Mouse (Mus musculus) hindbrain, embryonic 11.5 days (tissue): ENCODE results near the gene Gbx1. TPM values are rescaled to one million over a fixed set of nuclear protein-coding genes. Genes with fewer than 3 reads are reported as not detected.

Source experiments
- ATAC-seq: fragments of 200-750 bp; cut with Nextera tagmentation; 2 replicates; pipeline ENCODE4 v1.8.0; 2017; ENCODE audit warnings: mild to moderate bottlenecking, moderate TSS enrichment, moderate library complexity; ENCODE audit not compliant: low FRiP score
- DNase-seq: peaks from one replicate; pipeline ENCODE4 v3.0.0-alpha.2; 2015; ENCODE audit warnings: low spot score
- H3K27ac ChIP-seq: fragments of 300-500 bp; sonication (generic); 2 replicates; pipeline ENCODE4 v1.5.1; 2014; ENCODE audit warnings: mild to moderate bottlenecking, low read depth, low read length
- H3K27me3 ChIP-seq: fragments of 300-500 bp; sonication (generic); 2 replicates; pipeline ENCODE4 v1.6.1; 2014; ENCODE audit warnings: mild to moderate bottlenecking, low read length, moderate library complexity, mixed read lengths; ENCODE audit not compliant: control insufficient read depth, insufficient read depth
- H3K36me3 ChIP-seq: fragments of 300-500 bp; sonication (generic); 2 replicates; pipeline ENCODE4 v1.6.1; 2014; ENCODE audit warnings: mild to moderate bottlenecking, low read length, moderate library complexity, mixed read lengths; ENCODE audit not compliant: control insufficient read depth, insufficient read depth
- H3K4me1 ChIP-seq: fragments of 300-500 bp; sonication (generic); replicated peaks from 2 replicates; pipeline ENCODE4 v1.6.1; 2014; ENCODE audit warnings: low read length, mixed read lengths; ENCODE audit not compliant: control insufficient read depth, insufficient read depth
- H3K4me2 ChIP-seq: fragments of 300-500 bp; sonication (generic); replicated peaks from 2 replicates; pipeline ENCODE4 v1.6.1; 2014; ENCODE audit warnings: mild to moderate bottlenecking, low read depth, low read length
- H3K4me3 ChIP-seq: fragments of 300-500 bp; sonication (generic); 2 replicates; pipeline ENCODE4 v1.5.1; 2014; ENCODE audit warnings: low read depth, low read length
- H3K9ac ChIP-seq: fragments of 300-500 bp; sonication (generic); 2 replicates; pipeline ENCODE4 v1.6.1; 2014; ENCODE audit warnings: low read depth, low read length
- H3K9me3 ChIP-seq: fragments of 300-500 bp; sonication (generic); 2 replicates; pipeline ENCODE4 v1.6.1; 2016; ENCODE audit warnings: low read length; ENCODE audit not compliant: control insufficient read depth
- WGBS: fragments of 180-500 bp; shearing (Covaris S2); extraction: QIAGEN DNeasy Blood & Tissue Kit; methylation state at CpG from one replicate; pipeline ENCODE4 v1.1.7; 2014; 5-methylcytosine and 5-hydroxymethylcytosine counted together
- polyA plus RNA-seq: library from polyadenylated mRNA; unstranded; fragments of >200 nt; fragmentation: Nextera tagmentation; extraction: Ambion mirVana; gene quantifications from 2 replicates; pipeline ENCODE4 v1.2.1, GENCODE M21; 2014

Gbx1 gene
- polyA plus RNA-seq, 1 experiment from 2014 or later = 1.0 TPM

GRCm38 (mm10) chr5:24481647-24482046, 45.4 kb downstream of the Gbx1 start:
- Histone ChIP-seq H3K36me3 (peaks cover 7% of the 10 kb centered on the region; the same call in 1 of the 2 replicates), H3K27me3 (no peaks in the 10 kb centered on the region; the same call in 1 of the 2 replicates), H3K9ac (no peak overlapping the region), H3K4me2 (no peak overlapping the region), H3K4me1 (peaks cover 33% of the 10 kb centered on the region), H3K9me3 (no peaks in the 10 kb centered on the region), H3K4me3 (no peak overlapping the region), H3K27ac (no peak overlapping the region)
- WGBS = 8% methylated on average over 3 of the region's 4 CpGs
- DNase-seq (peak; percentile 92), ATAC-seq (peak; percentile 39)

GRCm38 (mm10) chr5:24477909-24478308, 49.1 kb downstream of the Gbx1 start:
- no peak for DNase-seq
- H3K4me2 ChIP-seq = no peak overlapping the region
- H3K9ac ChIP-seq = no peak overlapping the region
- H3K36me3 ChIP-seq = peaks cover 7% of the 10 kb centered on the region; the same call in 1 of the 2 replicates
- peaks cover 33% of the 10 kb centered on the region for H3K4me1 ChIP-seq
- no peak overlapping the region for H3K4me3 ChIP-seq
- H3K9me3 ChIP-seq = no peaks in the 10 kb centered on the region
- no peak for ATAC-seq
- WGBS = 87% methylated on average over 9 of the region's 9 CpGs
- H3K27me3 ChIP-seq = peaks cover 23% of the 10 kb centered on the region
- H3K27ac ChIP-seq = no peak overlapping the region

GRCm38 (mm10) chr5:24475476-24476241, 51.3 kb downstream of the Gbx1 start:
- peaks cover 7% of the 10 kb centered on the region; the same call in 1 of the 2 replicates for H3K36me3 ChIP-seq
- no peak overlapping the region for H3K27ac ChIP-seq
- H3K4me3 ChIP-seq = no peak overlapping the region
- peaks cover 26% of the 10 kb centered on the region for H3K27me3 ChIP-seq
- DNase-seq = no peak
- no peak overlapping the region for H3K4me2 ChIP-seq
- H3K9ac ChIP-seq = no peak overlapping the region
- H3K9me3 ChIP-seq = no peaks in the 10 kb centered on the region
- ATAC-seq = no peak
- H3K4me1 ChIP-seq = peaks cover 20% of the 10 kb centered on the region
- WGBS = 84% methylated on average over 6 of the region's 6 CpGs

GRCm38 (mm10) chr5:24474723-24475261, 52.2 kb downstream of the Gbx1 start:
- peaks cover 26% of the 10 kb centered on the region for H3K27me3 ChIP-seq
- H3K9me3 ChIP-seq = no peaks in the 10 kb centered on the region
- H3K4me3 ChIP-seq = peak overlapping the region; percentile 36
- DNase-seq (peak; percentile 64), ATAC-seq (peak; percentile 13; the same call in 1 of the 2 replicates)
- no peak overlapping the region for H3K27ac ChIP-seq
- peaks cover 17% of the 10 kb centered on the region for H3K4me1 ChIP-seq
- H3K36me3 ChIP-seq = peaks cover 2% of the 10 kb centered on the region; the same call in 1 of the 2 replicates
- peak overlapping the region; percentile 44; the same call in 1 of the 2 replicates for H3K9ac ChIP-seq
- 1% methylated on average over 66 of the region's 67 CpGs for WGBS
- peak overlapping the region; percentile 78 for H3K4me2 ChIP-seq

GRCm38 (mm10) chr5:24474025-24474722, 52.8 kb downstream of the Gbx1 start:
- Histone ChIP-seq H3K4me2 (peak overlapping the region; percentile 78), H3K27me3 (peaks cover 26% of the 10 kb centered on the region), H3K9me3 (no peaks in the 10 kb centered on the region), H3K27ac (no peak overlapping the region), H3K9ac (peak overlapping the region; percentile 44; the same call in 1 of the 2 replicates), H3K36me3 (no peaks in the 10 kb centered on the region), H3K4me1 (peaks cover 17% of the 10 kb centered on the region), H3K4me3 (peak overlapping the region; percentile 36)
- DNase-seq (peak; percentile 57), ATAC-seq (peak; percentile 50; the same call in 1 of the 2 replicates)
- under 1% methylated on average over 64 of the region's 77 CpGs for WGBS

GRCm38 (mm10) chr5:24472884-24473619, 54.0 kb downstream of the Gbx1 start:
- Histone ChIP-seq H3K4me3 (no peak overlapping the region), H3K36me3 (no peaks in the 10 kb centered on the region), H3K27ac (no peak overlapping the region), H3K4me2 (no peak overlapping the region), H3K4me1 (peaks cover 17% of the 10 kb centered on the region), H3K9me3 (no peaks in the 10 kb centered on the region), H3K27me3 (peaks cover 26% of the 10 kb centered on the region), H3K9ac (no peak overlapping the region)
- no peak for ATAC-seq
- 18% methylated on average over 7 of the region's 7 CpGs for WGBS
- DNase-seq = no peak

- Histone ChIP-seq H3K4me1 (peaks cover 21% of the 10 kb centered on the region), H3K36me3 (no peaks in the 10 kb centered on the region), H3K4me2 (no peak overlapping the region), H3K4me3 (no peak overlapping the region), H3K27me3 (peaks cover 25% of the 10 kb centered on the region), H3K9me3 (no peaks in the 10 kb centered on the region), H3K27ac (no peak overlapping the region), H3K9ac (no peak overlapping the region)
- 15% methylated on average over 5 of the region's 5 CpGs for WGBS
- ATAC-seq (peak; percentile 26; the same call in 1 of the 2 replicates), DNase-seq (peak; percentile 88)
These were observed 56.4 kb downstream of the Gbx1 start for GRCm38 (mm10) chr5:24470600-24470999.

GRCm38 (mm10) chr5:24466762-24467161, 60.2 kb downstream of the Gbx1 start:
- Histone ChIP-seq H3K9me3 (no peaks in the 10 kb centered on the region), H3K36me3 (no peaks in the 10 kb centered on the region), H3K27ac (no peak overlapping the region), H3K4me1 (0 out of 2 replicates have a peak, but pooled peaks cover 3% of the 10 kb centered on the region), H3K9ac (no peak overlapping the region; the same call in 1 of the 2 replicates), H3K4me2 (no peak overlapping the region), H3K27me3 (peaks cover 2% of the 10 kb centered on the region; the same call in 1 of the 2 replicates), H3K4me3 (no peak overlapping the region)
- DNase-seq (no peak), ATAC-seq (no peak)
- WGBS = 33% methylated on average over 12 of the region's 12 CpGs
